Mouse (Mus musculus) embryonic facial prominence, embryonic 13.5 days (tissue): ENCODE results near the gene Eps8l2. TPM values are rescaled to one million over a fixed set of nuclear protein-coding genes. Genes with fewer than 3 reads are reported as not detected.
A peak's percentile ranks its signal among the peaks of the same experiment; 100 is the strongest.

Experiments
- ATAC-seq: fragments of 200-750 bp; cut with Nextera tagmentation; 2 replicates; pipeline ENCODE4 v1.8.0; 2017; ENCODE audit warnings: low read depth; ENCODE audit not compliant: insufficient number of reproducible peaks, insufficient read depth, low FRiP score, low TSS enrichment
- H3K27ac ChIP-seq: fragments of 300-500 bp; sonication (generic); 2 replicates; pipeline ENCODE4 v1.5.1; 2015; ENCODE audit warnings: moderate library complexity, mild to moderate bottlenecking, inconsistent platforms
- H3K27me3 ChIP-seq: fragments of 300-500 bp; sonication (generic); 2 replicates; pipeline ENCODE4 v1.6.1; 2015; ENCODE audit warnings: mild to moderate bottlenecking, inconsistent platforms
- H3K36me3 ChIP-seq: fragments of 300-500 bp; sonication (generic); 2 replicates; pipeline ENCODE4 v1.6.1; 2015; ENCODE audit warnings: mild to moderate bottlenecking, inconsistent platforms
- H3K4me1 ChIP-seq: fragments of 300-500 bp; sonication (generic); 2 replicates; pipeline ENCODE4 v1.6.1; 2015; ENCODE audit warnings: inconsistent platforms
- H3K4me2 ChIP-seq: fragments of 300-500 bp; sonication (generic); 2 replicates; pipeline ENCODE4 v1.6.1; 2015; ENCODE audit warnings: moderate library complexity, mild to moderate bottlenecking, inconsistent platforms
- H3K4me3 ChIP-seq: fragments of 300-500 bp; sonication (generic); 2 replicates; pipeline ENCODE4 v1.5.1; 2015; ENCODE audit warnings: mild to moderate bottlenecking, inconsistent platforms
- H3K9ac ChIP-seq: fragments of 300-500 bp; sonication (generic); 2 replicates; pipeline ENCODE4 v1.6.1; 2015; ENCODE audit warnings: mild to moderate bottlenecking, inconsistent platforms
- H3K9me3 ChIP-seq: fragments of 300-500 bp; sonication (generic); 2 replicates; pipeline ENCODE4 v1.6.1; 2016; ENCODE audit warnings: inconsistent platforms
- WGBS: fragments of 180-500 bp; shearing (Covaris S2); methylation state at CpG from one replicate; pipeline ENCODE4 v1.1.7; 2015; ENCODE audit warnings: mixed read lengths; 5-methylcytosine and 5-hydroxymethylcytosine counted together
- polyA plus RNA-seq: library from polyadenylated mRNA; unstranded; fragments of >200 nt; fragmentation: Nextera tagmentation; extraction: Ambion mirVana; gene quantifications from 2 replicates; pipeline ENCODE4 v1.2.1, GENCODE M21; 2015

Gene Eps8l2
- polyA plus RNA-seq, 1 experiment from 2014 or later = 13.1 TPM

DNA sequence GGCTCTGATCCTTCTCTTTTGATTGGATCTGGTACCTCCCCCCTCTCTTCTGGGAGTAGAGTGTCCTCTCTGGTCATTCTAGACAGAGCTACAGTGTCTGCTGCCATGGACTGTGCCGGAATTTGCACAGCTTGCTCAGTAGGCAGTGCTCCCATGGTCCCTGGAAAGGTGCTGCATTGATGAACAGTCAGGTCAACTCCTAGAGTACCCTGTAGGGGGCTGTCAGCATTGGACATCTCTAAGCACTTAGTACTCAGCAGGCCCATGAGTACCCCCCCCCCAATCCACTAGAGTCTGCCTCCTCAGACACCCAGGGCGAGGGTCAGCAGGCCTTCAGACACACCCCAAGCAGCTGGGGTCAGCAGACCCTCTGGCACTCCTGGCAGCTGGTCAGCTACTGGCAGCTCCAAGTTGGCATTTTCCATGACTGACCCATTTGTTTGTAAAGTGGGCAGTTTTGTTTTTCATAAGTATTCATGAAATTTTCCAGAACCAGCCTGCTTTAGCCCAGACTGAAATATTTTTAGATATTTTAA lies 3.6 kb upstream of the Eps8l2 start:
- Histone ChIP-seq H3K9ac (0 out of 2 replicates have a peak overlapping the region, but pooled peaks have one; percentile 21), H3K36me3 (peaks cover 30% of the 10 kb centered on the region), H3K4me3 (no peak overlapping the region), H3K4me1 (peaks cover 18% of the 10 kb centered on the region), H3K27me3 (peaks cover 15% of the 10 kb centered on the region), H3K9me3 (no peaks in the 10 kb centered on the region), H3K4me2 (no peak overlapping the region), H3K27ac (no peak overlapping the region)
- 78% methylated on average over 2 of the region's 2 CpGs for WGBS
- no peak for ATAC-seq

DNA sequence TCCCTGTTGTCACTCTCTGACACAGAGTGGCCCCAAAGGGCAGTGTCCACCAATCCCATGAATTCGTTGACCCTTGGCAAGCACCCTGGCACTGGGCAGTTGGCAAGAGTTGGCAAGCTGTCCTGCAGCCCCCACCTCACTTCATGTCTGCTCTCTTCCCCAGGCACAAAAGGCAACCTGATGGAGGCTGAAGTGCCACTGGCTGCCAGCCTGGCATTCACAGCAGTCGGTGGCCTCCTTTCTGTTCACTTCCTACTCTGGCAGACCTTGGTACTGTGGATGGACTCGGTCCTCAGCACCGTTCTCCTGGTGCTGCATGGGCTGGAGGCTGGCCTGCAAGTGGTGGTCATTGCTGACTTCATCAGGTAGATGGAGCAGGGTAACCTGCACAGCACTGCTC lies 3.0 kb upstream of the Eps8l2 start:
- H3K27me3 ChIP-seq = peaks cover 15% of the 10 kb centered on the region
- no peak overlapping the region for H3K9ac ChIP-seq
- H3K4me2 ChIP-seq = no peak overlapping the region
- H3K9me3 ChIP-seq = no peaks in the 10 kb centered on the region
- peaks cover 30% of the 10 kb centered on the region for H3K36me3 ChIP-seq
- H3K4me1 ChIP-seq = peaks cover 19% of the 10 kb centered on the region
- WGBS = 89% methylated on average over 4 of the region's 4 CpGs
- no peak overlapping the region for H3K4me3 ChIP-seq
- no peak overlapping the region for H3K27ac ChIP-seq
- ATAC-seq = no peak

GRCm38 (mm10) chr7:141336296-141336695 lies 2.4 kb upstream of the Eps8l2 start:
- no peak overlapping the region for H3K27ac ChIP-seq
- no peak overlapping the region for H3K9ac ChIP-seq
- H3K9me3 ChIP-seq = no peaks in the 10 kb centered on the region
- H3K36me3 ChIP-seq = peaks cover 30% of the 10 kb centered on the region
- no peak overlapping the region for H3K4me3 ChIP-seq
- no peak for ATAC-seq
- peaks cover 15% of the 10 kb centered on the region for H3K27me3 ChIP-seq
- WGBS = 87% methylated on average over 3 of the region's 3 CpGs
- H3K4me2 ChIP-seq = no peak overlapping the region
- H3K4me1 ChIP-seq = peaks cover 19% of the 10 kb centered on the region

DNA sequence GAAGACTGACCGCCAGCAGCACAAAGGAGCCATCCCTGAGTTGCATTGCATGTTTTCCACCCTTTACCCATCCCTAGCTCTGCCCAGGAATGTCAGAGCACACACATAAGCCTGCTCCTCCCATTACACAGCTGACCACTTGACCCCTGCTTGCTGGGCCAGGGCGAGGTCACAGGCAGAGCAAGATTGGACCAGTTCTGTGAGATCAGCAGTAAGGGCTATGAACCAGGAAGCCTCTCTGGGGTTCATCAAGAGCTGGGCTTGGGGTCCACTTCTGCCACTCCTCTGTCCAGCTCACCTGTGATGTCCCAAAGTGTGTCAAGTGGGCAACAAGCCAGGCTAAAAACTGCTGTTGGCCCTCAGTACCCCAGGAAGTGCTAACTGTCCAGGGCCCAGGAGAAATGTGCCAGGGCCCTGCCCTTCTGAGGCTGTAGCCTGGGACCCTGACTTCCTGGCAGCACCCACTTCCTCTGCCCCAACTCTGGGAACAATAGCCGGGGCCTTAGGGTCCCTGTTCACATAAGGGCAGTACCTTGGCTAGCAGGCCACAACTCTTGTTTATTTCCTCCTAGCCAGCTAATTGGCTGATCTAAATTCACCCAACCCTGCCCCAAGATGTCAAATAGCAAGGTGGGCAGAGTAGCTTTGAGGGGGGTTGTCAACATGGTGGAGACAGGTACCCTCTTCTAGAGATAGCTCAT lies 814 bp upstream of the Eps8l2 start:
- H3K27me3 ChIP-seq = peaks cover 15% of the 10 kb centered on the region
- H3K9ac ChIP-seq = no peak overlapping the region
- ATAC-seq = no peak
- H3K4me3 ChIP-seq = no peak overlapping the region
- peaks cover 19% of the 10 kb centered on the region for H3K4me1 ChIP-seq
- peak overlapping the region; percentile 63; the same call in 1 of the 2 replicates for H3K4me2 ChIP-seq
- H3K36me3 ChIP-seq = peaks cover 21% of the 10 kb centered on the region
- WGBS = 76% methylated on average over 3 of the region's 3 CpGs
- H3K9me3 ChIP-seq = no peaks in the 10 kb centered on the region
- no peak overlapping the region for H3K27ac ChIP-seq

DNA sequence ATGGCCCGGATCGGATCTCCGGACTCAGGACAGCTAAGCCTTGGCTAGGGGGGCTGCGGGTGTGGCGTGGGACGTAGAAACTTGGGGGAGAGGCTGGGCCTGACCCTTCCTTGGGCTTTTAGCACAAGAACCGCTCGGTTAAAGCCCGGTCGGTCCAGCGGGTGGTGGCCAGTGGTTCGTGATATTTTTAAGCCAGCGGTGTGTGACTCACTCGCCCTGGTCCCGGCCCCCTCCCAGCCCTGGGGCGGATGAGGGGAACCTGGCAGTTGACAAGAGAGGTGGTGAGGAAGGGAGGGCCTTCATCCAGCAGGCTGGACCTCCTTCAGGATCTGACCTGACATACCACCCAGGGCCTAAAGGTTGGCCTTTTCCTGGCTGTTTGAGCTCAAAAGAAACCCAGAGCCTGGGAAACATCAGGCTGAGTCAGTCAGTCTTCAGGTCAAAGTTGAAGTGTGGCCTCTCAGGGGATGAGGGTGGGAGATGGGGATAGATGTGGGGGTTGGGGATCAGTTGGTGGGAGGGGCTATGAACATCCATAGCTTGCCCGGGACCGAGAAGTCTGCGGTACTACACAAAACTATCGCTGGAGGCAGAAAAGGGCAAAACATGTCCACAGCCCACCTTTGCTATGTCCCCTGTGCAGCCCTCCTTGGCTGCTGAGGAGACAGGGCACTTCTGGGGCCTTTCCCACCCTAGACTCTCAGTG lies 688 bp downstream of the Eps8l2 start:
- no peak for ATAC-seq
- H3K9me3 ChIP-seq = no peaks in the 10 kb centered on the region
- H3K4me2 ChIP-seq = peak overlapping the region; percentile 63
- peak overlapping the region; percentile 37 for H3K4me3 ChIP-seq
- no peak overlapping the region for H3K27ac ChIP-seq
- peaks cover 15% of the 10 kb centered on the region for H3K27me3 ChIP-seq
- peaks cover 19% of the 10 kb centered on the region for H3K4me1 ChIP-seq
- whole genome bisulfite sequencing = 35% methylated on average over 20 of the region's 20 CpGs
- peaks cover 9% of the 10 kb centered on the region for H3K36me3 ChIP-seq
- peak overlapping the region; percentile 63 for H3K9ac ChIP-seq

DNA sequence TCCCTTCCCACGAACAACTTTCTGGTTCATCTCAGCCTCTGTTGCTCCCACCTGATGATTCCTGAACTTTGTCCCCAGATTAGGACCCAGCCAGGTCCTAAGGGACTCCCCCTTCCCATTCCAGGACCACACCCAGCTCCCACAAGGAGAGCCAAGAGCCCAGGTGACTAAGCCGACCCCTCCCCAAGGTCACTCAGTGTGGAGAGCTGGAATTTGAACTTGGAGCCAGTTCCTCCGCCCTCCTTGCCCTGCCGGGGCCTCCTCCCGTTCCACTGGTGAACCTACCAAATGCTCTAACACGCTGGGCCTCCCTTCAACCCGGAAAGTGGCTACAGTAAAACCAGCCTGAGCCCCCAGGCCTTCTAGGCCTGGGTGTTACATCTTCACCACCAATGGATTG lies 1.3 kb downstream of the Eps8l2 start:
- Histone ChIP-seq H3K36me3 (peaks cover 3% of the 10 kb centered on the region; the same call in 1 of the 2 replicates), H3K27me3 (peaks cover 15% of the 10 kb centered on the region), H3K27ac (no peak overlapping the region), H3K9ac (0 out of 2 replicates have a peak overlapping the region, but pooled peaks have one; percentile 8), H3K4me1 (peaks cover 19% of the 10 kb centered on the region), H3K4me3 (no peak overlapping the region), H3K9me3 (no peaks in the 10 kb centered on the region), H3K4me2 (peak overlapping the region; percentile 63; the same call in 1 of the 2 replicates)
- ATAC-seq = no peak
- 72% methylated on average over 7 of the region's 7 CpGs for WGBS

DNA sequence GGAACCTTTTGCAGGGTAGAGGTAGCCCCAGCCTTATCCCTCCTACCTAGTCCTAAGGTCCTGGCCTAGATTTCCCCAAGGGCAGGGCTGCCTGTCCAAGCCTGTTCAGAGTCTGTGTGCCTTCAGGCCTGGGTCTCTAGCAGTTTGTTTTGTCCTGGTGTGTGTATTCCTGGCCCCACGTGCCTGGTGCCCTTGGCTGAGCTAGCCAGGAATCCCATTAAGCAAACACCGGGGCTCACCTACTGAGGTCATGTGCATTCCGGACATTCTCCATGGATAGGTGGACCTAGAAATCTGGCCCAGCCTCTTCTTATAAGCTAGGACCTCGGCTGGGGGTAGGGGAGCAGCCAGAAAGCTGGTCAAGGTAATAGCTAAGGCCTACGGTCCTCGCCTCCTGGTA lies 1.8 kb downstream of the Eps8l2 start:
- Histone ChIP-seq H3K9me3 (no peaks in the 10 kb centered on the region), H3K27me3 (peaks cover 15% of the 10 kb centered on the region), H3K9ac (0 out of 2 replicates have a peak overlapping the region, but pooled peaks have one; percentile 8), H3K4me3 (no peak overlapping the region), H3K4me1 (peaks cover 19% of the 10 kb centered on the region), H3K36me3 (no peaks in the 10 kb centered on the region), H3K27ac (no peak overlapping the region), H3K4me2 (no peak overlapping the region)
- no peak for ATAC-seq
- 74% methylated on average over 6 of the region's 6 CpGs for WGBS

GRCm38 (mm10) chr7:141341689-141342226 lies 3.1 kb downstream of the Eps8l2 start:
- Histone ChIP-seq H3K9ac (0 out of 2 replicates have a peak overlapping the region, but pooled peaks have one; percentile 21), H3K27me3 (peaks cover 15% of the 10 kb centered on the region), H3K27ac (no peak overlapping the region), H3K4me3 (no peak overlapping the region), H3K4me2 (no peak overlapping the region), H3K9me3 (no peaks in the 10 kb centered on the region), H3K36me3 (no peaks in the 10 kb centered on the region), H3K4me1 (peaks cover 19% of the 10 kb centered on the region)
- 76% methylated on average over 10 of the region's 10 CpGs for WGBS
- ATAC-seq = no peak

GRCm38 (mm10) chr7:141343230-141343629 lies 4.5 kb downstream of the Eps8l2 start:
- 50% methylated on average over 2 of the region's 2 CpGs for WGBS
- no peak overlapping the region for H3K9ac ChIP-seq
- no peaks in the 10 kb centered on the region for H3K36me3 ChIP-seq

GRCm38 (mm10) chr7:141343696-141344095 lies 5.0 kb downstream of the Eps8l2 start:
- Histone ChIP-seq H3K9me3 (no peaks in the 10 kb centered on the region), H3K4me3 (no peak overlapping the region), H3K4me1 (peaks cover 14% of the 10 kb centered on the region), H3K4me2 (no peak overlapping the region), H3K9ac (no peak overlapping the region), H3K36me3 (no peaks in the 10 kb centered on the region), H3K27me3 (peaks cover 11% of the 10 kb centered on the region), H3K27ac (no peak overlapping the region)
- WGBS = 55% methylated on average over 7 of the region's 7 CpGs
- ATAC-seq = no peak

More at GRCm38 (mm10) chr7:141343230-141343629, 4.5 kb downstream of the Eps8l2 start:
- Histone ChIP-seq H3K27ac (no peak overlapping the region), H3K4me3 (no peak overlapping the region), H3K9me3 (no peaks in the 10 kb centered on the region), H3K4me1 (peaks cover 19% of the 10 kb centered on the region), H3K27me3 (peaks cover 15% of the 10 kb centered on the region), H3K4me2 (no peak overlapping the region)
- no peak for ATAC-seq

DNA sequence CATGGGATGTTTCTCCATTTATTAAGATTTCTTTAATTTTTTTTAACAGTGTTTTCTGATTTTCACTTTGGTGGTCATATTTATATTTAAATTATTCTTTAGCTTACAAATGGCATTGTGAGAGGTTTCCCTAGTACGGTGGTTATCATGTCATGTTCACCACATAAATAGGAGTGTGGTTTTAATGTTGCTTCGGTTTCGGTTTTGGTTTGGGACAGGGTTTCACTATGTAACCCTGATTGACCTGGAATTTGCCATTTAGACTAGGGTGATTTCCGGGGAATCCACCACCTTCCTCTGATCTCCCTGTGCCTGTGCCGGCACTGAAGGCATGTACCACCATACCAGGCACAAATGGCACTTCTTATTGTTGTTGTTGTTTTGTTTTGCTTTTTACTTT lies 6.1 kb downstream of the Eps8l2 start:
- no peak for ATAC-seq
- Histone ChIP-seq H3K27ac (no peak overlapping the region), H3K4me3 (no peak overlapping the region), H3K9ac (no peak overlapping the region), H3K36me3 (no peaks in the 10 kb centered on the region), H3K27me3 (no peaks in the 10 kb centered on the region; the same call in 1 of the 2 replicates), H3K4me1 (peaks cover 4% of the 10 kb centered on the region; the same call in 1 of the 2 replicates), H3K4me2 (no peak overlapping the region), H3K9me3 (no peaks in the 10 kb centered on the region)
- 85% methylated on average over 5 of the region's 5 CpGs for WGBS
